Mouse (Mus musculus): ENCODE results near the gene Mmrn2. TPM values are rescaled to one million over a fixed set of nuclear protein-coding genes. Genes with fewer than 3 reads are reported as not detected.
"Not testable (repeated sequence)": the region's sequence is repeated elsewhere in the genome, so short reads cannot be mapped to it uniquely, and the experiment has no call there.

Mmrn2 gene
- polyA plus RNA-seq, 1 experiment from 2014 or later: 8.2 TPM

DNA sequence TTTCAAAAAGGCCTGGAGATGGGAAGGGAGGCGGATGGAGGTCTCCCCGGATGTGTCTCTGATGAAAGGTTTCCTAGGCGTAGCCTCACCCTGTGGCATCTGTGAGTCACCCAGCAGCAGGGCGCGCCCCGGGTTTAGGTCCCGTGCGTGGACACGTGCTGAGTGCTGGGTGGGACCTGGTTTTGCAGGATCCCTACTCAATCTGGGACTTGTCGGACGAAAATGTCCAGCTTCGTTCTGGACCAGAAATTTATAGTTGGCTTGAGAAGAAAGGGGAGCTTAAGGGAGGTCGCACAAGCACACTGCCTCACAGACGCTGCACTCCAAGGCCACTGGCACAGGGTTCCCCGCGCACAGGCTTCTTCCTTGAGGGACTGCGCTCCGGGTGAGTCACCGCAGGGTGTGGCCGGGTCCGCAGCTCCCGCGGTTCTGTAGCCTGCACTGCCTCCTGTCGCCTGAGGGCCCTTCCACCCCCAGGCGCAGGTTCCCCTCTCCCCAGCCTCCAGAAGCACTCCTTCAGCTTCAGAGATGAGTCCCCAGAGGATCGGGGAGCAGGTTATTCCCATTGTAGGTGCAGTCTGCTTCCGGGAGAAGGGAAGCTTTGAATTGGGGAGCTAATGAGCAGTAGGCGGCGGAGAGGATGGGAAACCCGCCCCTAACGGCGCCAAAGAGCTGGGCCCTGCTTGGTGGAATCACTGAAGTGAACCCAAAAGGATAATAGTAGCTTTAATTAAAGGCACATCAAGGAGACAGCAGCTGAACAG, 11.6 kb upstream of the Mmrn2 start:
- Histone ChIP-seq H3K9me3 (no peaks in the 10 kb centered on the region), H3K4me3 (replicated peaks) (peak overlapping the region; percentile 43), H3K27ac (peak overlapping the region; percentile 75), H3K27me3 (replicated peaks) (no peaks in the 10 kb centered on the region), H3K9ac (peak overlapping the region; percentile 32; the same call in 1 of the 2 replicates), H3K4me1 (peaks cover 12% of the 10 kb centered on the region; the same call in 1 of the 2 replicates), H3K4me2 (peak overlapping the region; percentile 86), H3K36me3 (no peaks in the 10 kb centered on the region)
- 4% methylated on average over 32 of the region's 32 CpGs for WGBS
- peak; percentile 88 for ATAC-seq (ENCODE audit: insufficient read depth, low FRiP score, low read depth)

DNA sequence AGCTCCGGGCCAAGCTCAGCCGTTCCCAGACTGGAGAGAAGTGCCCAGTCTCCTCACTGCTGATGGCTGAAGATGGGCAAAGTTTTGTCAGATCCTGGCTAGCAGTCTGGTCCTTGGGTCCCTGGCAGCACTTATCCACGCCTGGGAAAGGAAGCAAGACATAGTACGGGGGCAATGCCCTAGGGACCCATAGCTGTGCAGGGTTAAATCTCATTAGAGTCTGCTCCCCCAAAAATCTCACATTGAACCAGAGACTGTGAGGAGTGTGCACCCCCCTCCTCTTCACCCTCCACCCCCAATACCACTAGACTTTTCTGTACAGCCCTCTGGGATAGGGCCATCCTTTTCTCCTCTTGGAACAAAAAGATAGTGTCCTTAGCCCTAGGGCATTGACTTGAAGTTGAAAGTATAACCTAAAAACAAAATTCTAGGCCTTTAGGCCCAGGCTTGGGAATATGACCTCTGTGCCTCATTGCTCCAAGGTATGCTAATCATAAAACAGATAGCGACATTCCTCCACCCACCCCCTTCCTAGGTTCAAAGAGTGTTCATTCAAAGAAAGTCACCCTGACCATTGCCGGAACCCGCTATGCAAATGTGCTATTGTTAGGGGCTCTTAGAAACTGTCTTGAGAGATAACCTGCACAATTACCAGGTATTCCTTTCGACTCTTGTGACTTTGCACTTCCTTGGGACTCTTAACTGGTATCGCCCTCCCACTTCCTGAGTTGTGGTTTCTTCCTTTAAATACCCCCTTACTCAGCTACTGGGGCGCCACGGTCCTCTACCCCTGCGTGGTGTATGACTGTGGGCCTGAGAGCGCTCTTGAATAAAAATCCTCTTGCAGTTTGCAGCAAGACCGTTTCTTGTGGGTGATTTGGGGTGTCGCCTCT, 10.8 kb upstream of the Mmrn2 start:
- H3K27me3 ChIP-seq (replicated peaks); ATAC-seq (ENCODE audit: insufficient read depth, low FRiP score, low read depth); H3K9ac ChIP-seq; H3K36me3 ChIP-seq; H3K9me3 ChIP-seq: not testable (repeated sequence)
- Histone ChIP-seq H3K27ac (0 out of 2 replicates have a peak overlapping the region, but pooled peaks have one; percentile 75), H3K4me3 (replicated peaks) (peak overlapping the region; percentile 43), H3K4me1 (peaks cover 12% of the 10 kb centered on the region; the same call in 1 of the 2 replicates), H3K4me2 (peak overlapping the region; percentile 86)
- 85% methylated on average over 15 of the region's 15 CpGs for WGBS

DNA sequence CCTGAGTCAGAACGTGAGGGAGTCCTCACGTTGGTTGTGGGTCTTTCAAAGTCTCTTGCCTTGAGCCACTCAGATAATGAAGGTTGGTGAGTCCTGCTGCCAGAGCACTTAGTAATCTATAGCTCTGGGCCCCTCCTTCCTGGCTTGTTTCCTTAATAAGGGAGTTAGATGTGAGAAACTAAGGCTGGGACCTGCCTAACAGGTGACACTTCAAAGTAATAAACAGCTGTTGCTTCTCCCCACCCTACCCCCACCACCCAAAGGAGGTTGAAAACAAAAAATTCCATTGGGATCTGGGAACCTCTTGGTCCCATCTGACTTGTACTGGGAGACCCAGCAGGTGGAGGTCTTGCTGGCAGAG, 10.1 kb upstream of the Mmrn2 start:
- Histone ChIP-seq H3K9me3 (no peaks in the 10 kb centered on the region), H3K27me3 (replicated peaks) (no peaks in the 10 kb centered on the region), H3K9ac (no peak overlapping the region), H3K36me3 (no peaks in the 10 kb centered on the region), H3K4me3 (replicated peaks) (no peak overlapping the region), H3K4me2 (no peak overlapping the region), H3K4me1 (peaks cover 12% of the 10 kb centered on the region; the same call in 1 of the 2 replicates), H3K27ac (no peak overlapping the region)
- no peak for ATAC-seq (ENCODE audit: insufficient read depth, low FRiP score, low read depth)
- 91% methylated on average over 2 of the region's 2 CpGs for WGBS

DNA sequence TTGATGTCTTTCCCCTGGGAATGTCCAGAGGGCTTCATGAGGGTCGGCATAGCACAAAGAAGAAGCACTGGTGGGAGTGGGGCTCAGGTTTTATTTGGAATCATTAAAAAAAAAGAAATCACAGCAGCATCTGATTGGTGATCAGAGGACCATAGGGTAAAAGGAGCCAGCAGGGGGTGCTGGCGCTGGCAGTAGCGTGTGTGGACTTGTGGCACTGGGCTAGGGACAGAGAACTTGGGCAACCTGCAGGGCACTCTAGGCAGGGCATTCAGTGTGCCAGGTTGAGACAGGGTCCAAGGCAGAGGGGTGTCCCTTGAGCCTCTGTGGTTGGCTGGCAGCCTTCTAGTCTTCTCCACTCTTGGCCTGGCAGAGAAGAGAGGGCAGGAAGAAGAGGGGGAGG, 5.1 kb upstream of the Mmrn2 start:
- no peaks in the 10 kb centered on the region for H3K36me3 ChIP-seq
- no peak for ATAC-seq (ENCODE audit: insufficient read depth, low FRiP score, low read depth)
- H3K4me3 ChIP-seq (replicated peaks): no peak overlapping the region
- H3K4me2 ChIP-seq: no peak overlapping the region
- no peaks in the 10 kb centered on the region for H3K9me3 ChIP-seq
- H3K27me3 ChIP-seq (replicated peaks): no peaks in the 10 kb centered on the region
- 72% methylated on average over 3 of the region's 3 CpGs for WGBS
- H3K27ac ChIP-seq: no peak overlapping the region
- no peak overlapping the region for H3K9ac ChIP-seq
- peaks cover 13% of the 10 kb centered on the region for H3K4me1 ChIP-seq

DNA sequence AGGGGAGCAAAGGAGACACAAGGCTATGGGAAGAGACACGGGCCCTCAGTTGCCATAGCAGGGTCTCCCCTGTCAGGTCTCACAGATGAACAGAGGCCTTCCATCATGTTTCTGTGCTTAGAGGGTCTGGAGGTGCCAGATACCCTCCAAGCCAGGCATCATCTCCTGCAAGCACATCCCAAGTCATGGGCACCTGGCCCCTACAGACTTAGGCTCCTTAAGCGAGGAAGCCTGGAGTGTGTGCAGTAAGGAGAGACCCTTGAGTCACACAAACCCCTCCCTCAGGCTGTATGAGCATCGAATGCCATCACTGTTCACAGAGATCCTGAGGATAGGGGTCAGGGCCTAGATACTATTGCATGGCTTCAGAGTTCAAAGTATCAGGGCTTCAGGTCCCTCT, 4.3 kb upstream of the Mmrn2 start:
- WGBS: 84% methylated on average over 3 of the region's 3 CpGs

DNA sequence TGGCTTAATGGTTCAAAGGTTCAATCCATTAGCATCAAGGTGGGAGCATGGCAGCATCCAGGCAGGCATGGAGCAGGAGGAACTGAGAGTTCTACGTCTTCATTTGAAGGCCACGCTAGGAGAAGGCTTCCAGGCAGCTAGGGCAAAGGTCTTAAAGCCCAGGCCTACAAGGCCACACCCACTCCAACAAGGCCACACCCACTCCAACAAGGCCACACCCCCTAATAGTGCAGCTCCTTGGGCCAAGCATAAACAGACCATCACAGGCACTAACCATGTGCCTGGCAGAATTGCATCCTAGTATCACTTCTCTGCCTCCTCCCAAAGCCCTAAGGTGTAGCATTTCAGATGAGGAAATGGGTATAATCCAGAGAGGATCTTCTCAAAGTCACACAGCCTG, 3.5 kb upstream of the Mmrn2 start:
- no peaks in the 10 kb centered on the region for H3K36me3 ChIP-seq
- H3K9ac ChIP-seq: no peak overlapping the region
- no peak overlapping the region for H3K4me2 ChIP-seq
- H3K4me1 ChIP-seq: peaks cover 13% of the 10 kb centered on the region
- H3K9me3 ChIP-seq: no peaks in the 10 kb centered on the region
- 80% methylated on average over 2 of the region's 2 CpGs for WGBS
- ATAC-seq (ENCODE audit: insufficient read depth, low FRiP score, low read depth): no peak
- no peak overlapping the region for H3K4me3 ChIP-seq (replicated peaks)
- H3K27me3 ChIP-seq (replicated peaks): no peaks in the 10 kb centered on the region
- no peak overlapping the region for H3K27ac ChIP-seq

More for the DNA sequence above, 4.3 kb upstream of the Mmrn2 start:
- no peak overlapping the region for H3K4me3 ChIP-seq (replicated peaks)
- H3K9me3 ChIP-seq: no peaks in the 10 kb centered on the region
- H3K27me3 ChIP-seq (replicated peaks): no peaks in the 10 kb centered on the region
- no peak overlapping the region for H3K9ac ChIP-seq
- H3K36me3 ChIP-seq: no peaks in the 10 kb centered on the region
- no peak overlapping the region for H3K27ac ChIP-seq
- no peak for ATAC-seq (ENCODE audit: insufficient read depth, low FRiP score, low read depth)
- H3K4me2 ChIP-seq: no peak overlapping the region
- H3K4me1 ChIP-seq: peaks cover 13% of the 10 kb centered on the region

DNA sequence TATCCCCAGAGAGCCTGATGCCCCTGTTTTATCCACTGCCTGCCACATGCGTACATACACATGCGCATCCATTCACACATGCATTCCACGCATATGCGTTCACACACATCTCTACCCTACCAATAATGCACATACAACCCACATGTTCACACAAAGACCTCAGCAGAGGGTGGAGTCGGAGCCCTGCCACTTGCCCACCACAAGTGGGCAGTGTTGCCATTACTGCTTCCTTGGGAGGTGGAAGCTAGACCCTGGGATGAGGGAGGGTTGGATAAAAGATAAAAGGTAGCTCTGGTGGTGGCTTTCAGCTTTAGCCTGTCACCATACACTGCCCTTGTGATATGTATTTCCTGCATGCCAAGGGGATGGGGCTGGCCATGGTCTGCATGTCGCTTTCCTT, 2.6 kb upstream of the Mmrn2 start:
- Histone ChIP-seq H3K36me3 (no peaks in the 10 kb centered on the region), H3K4me3 (replicated peaks) (no peak overlapping the region), H3K4me1 (peaks cover 13% of the 10 kb centered on the region), H3K27ac (no peak overlapping the region), H3K27me3 (replicated peaks) (no peaks in the 10 kb centered on the region), H3K4me2 (no peak overlapping the region), H3K9ac (no peak overlapping the region), H3K9me3 (no peaks in the 10 kb centered on the region)
- no peak for ATAC-seq (ENCODE audit: insufficient read depth, low FRiP score, low read depth)
- WGBS: 87% methylated on average over 6 of the region's 6 CpGs

DNA sequence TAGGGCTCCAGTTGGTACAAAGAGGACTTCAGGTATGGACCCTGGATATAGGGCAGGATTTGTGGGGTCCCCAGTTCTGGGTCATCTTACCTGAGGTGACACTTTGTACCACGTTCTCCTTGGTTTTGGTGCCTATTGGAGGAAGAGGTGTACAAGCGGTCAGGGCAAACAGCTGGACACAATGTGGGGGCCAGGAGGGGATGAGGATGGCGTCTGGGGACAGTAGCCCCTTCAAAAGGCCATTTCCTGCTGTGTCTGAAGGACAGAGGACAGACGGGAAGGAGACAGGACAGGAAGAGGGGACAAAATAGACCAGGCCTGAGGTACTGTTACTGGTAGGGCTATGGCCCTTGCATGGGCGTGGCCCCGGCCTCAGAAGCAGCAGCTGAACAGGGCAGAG, 1.7 kb upstream of the Mmrn2 start:
- Histone ChIP-seq H3K27me3 (replicated peaks) (no peaks in the 10 kb centered on the region), H3K4me2 (no peak overlapping the region), H3K9ac (no peak overlapping the region), H3K36me3 (no peaks in the 10 kb centered on the region), H3K4me1 (peaks cover 20% of the 10 kb centered on the region), H3K9me3 (no peaks in the 10 kb centered on the region), H3K4me3 (replicated peaks) (no peak overlapping the region), H3K27ac (no peak overlapping the region)
- no peak for ATAC-seq (ENCODE audit: insufficient read depth, low FRiP score, low read depth)
- 88% methylated on average over 6 of the region's 6 CpGs for WGBS

DNA sequence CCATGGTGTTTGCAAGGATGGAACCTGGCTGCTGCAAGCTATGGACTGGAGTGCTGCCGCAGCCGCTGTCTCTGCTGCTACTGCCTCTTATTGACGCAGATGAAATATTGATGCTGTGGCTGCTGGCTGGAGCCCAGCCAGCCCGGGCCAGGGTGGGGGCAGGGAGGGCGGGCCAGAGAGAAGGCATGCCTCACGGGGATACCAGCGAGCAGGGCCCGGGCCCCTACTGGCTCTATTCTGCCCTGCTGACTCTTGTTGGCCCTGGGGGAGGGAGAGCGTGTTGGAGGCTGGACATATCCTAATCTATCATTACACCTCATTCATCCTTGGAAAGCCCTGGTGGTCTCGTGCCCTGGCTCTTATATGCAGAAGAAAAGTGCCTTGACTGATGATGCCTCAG, 688 bp upstream of the Mmrn2 start, which contains the start of gene Sncg:
TSS of gene Sncg (minus strand) at position 213 of the 400 bp plus-strand sequence.
- no peak for ATAC-seq (ENCODE audit: insufficient read depth, low FRiP score, low read depth)
- peak within 1 kb of the TSS; percentile 13; the same call in 1 of the 2 replicates for H3K4me3 ChIP-seq (replicated peaks)
- H3K4me2 ChIP-seq: peak within 1 kb of the TSS; percentile 13; the same call in 1 of the 2 replicates
- no peaks in the 10 kb centered on the region for H3K9me3 ChIP-seq
- no peaks in the 10 kb centered on the region for H3K27me3 ChIP-seq (replicated peaks)
- peaks cover 25% of the 10 kb centered on the region for H3K4me1 ChIP-seq
- H3K9ac ChIP-seq: no peak within 1 kb of the TSS
- H3K27ac ChIP-seq: no peak within 1 kb of the TSS
- H3K36me3 ChIP-seq: no peaks in the 10 kb centered on the region
- WGBS: 9% methylated on average over 10 of the region's 10 CpGs

DNA sequence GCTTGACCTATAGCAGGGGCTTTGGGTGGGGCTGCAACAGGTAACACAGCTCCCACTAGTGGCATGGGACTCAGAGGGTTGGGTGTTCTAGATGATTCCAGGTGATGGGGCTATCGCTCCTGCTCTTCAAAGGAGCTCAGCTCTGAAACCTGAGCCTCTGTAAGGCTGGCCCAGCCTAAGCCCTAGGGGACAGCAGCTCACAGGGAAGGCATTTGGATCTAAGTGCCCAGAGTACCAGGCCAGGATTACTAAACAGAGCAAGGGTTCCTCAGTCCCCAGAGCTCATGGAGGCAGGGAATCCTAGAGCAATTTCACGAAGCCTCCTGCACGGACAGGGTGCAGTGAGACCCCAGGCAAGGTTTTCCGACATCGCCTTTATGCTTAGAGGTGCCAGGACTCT, 676 bp downstream of the Mmrn2 start:
- peaks cover 25% of the 10 kb centered on the region for H3K4me1 ChIP-seq

DNA sequence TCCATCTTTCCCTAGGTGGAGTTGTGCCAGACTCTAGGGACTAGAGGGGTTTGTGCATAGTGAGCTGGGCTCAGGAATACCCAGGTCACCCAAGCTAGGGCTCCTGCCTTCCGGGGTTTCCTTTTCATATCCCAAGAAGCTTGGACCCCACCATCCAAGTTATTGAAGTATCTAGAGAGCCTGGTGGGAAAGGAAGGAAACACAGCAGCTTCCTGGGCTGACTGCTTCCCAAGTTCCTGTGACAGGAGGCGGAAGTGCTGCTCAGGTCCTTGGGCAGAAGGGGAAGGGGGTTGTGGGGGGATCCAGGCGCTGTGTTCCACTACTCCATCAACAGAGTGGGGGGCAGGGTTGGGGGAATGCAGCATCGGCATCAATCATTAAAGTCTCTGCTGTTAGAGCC, 1.9 kb downstream of the Mmrn2 start:
- peaks cover 25% of the 10 kb centered on the region for H3K4me1 ChIP-seq
- 75% methylated on average over 4 of the region's 4 CpGs for WGBS
- H3K27me3 ChIP-seq (replicated peaks): no peaks in the 10 kb centered on the region
- no peaks in the 10 kb centered on the region for H3K36me3 ChIP-seq
- no peak overlapping the region for H3K9ac ChIP-seq
- H3K4me2 ChIP-seq: 0 out of 2 replicates have a peak overlapping the region, but pooled peaks have one; percentile 5
- H3K9me3 ChIP-seq: no peaks in the 10 kb centered on the region
- no peak overlapping the region for H3K4me3 ChIP-seq (replicated peaks)
- no peak for ATAC-seq (ENCODE audit: insufficient read depth, low FRiP score, low read depth)
- H3K27ac ChIP-seq: no peak overlapping the region

More for the DNA sequence above, 676 bp downstream of the Mmrn2 start:
- Histone ChIP-seq H3K36me3 (no peaks in the 10 kb centered on the region), H3K27ac (no peak overlapping the region), H3K4me2 (peak overlapping the region; percentile 10; the same call in 1 of the 2 replicates), H3K9ac (no peak overlapping the region), H3K27me3 (replicated peaks) (no peaks in the 10 kb centered on the region), H3K4me3 (replicated peaks) (peak overlapping the region; percentile 13; the same call in 1 of the 2 replicates), H3K9me3 (no peaks in the 10 kb centered on the region)
- ATAC-seq (ENCODE audit: insufficient read depth, low FRiP score, low read depth): no peak
- WGBS: 88% methylated on average over 5 of the region's 5 CpGs

Data from stomach, embryonic 15.5 days (tissue).